Mouse (Mus musculus) urinary bladder, adult 18-20 months (tissue): Measurements from ENCODE around the gene Sf3a3.

Experiments used
- DNase-seq, 2 experiments: peaks; one replicate each; pipeline ENCODE4 v3.0.0; 2022; ENCODE audit warnings: low spot score in 2 of 2, mixed read lengths in 2 of 2

The Sf3a3 gene

DNA sequence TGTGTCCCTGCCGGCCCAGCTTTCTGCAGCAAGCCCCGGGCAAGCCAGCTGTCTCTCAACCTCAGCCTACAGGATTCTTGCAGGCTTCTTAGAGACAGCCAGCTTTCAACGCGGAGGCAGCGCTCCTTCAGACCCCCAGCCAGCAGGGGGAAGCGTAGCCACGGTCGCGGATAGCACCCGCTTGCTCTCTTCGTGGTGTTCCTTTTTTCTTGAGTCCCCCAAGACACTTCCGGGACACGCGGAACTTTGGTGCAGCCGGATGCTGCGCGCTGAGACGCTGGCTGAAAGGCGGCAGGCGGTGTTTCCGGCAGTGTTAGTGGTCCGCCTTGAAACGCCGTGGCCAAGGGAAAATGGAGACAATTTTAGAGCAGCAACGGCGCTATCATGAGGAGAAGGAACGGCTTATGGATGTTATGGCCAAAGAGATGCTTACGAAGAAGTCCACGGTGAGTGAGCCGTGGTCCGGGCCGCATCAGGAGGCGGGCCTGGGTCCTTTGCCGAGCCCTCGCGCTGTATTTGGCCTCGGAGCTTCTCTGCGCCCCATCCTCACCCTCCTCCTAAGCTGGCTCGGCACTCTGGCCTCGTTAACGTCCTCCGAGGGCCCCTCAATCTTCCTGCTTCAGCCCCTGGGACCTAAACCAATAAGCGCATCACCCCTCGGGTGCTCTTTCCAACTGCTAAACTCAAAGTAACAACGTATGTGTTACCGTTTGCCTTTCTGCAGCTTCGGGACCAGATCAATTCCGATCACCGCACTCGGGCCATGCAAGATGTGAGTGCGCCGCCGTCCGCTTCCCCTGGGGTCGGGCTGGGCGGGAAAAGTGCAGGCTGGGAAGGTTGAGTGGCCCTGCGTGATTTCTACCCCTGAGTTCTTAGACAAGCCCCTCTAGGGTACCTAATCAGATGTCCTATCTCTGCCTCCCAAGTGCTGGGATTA is at the start of gene Sf3a3:
Sf3a3 (plus strand) TSS at position 232 of the 937 bp plus-strand sequence.
- DNase-seq, result peak; percentile 92 to 94

DNA sequence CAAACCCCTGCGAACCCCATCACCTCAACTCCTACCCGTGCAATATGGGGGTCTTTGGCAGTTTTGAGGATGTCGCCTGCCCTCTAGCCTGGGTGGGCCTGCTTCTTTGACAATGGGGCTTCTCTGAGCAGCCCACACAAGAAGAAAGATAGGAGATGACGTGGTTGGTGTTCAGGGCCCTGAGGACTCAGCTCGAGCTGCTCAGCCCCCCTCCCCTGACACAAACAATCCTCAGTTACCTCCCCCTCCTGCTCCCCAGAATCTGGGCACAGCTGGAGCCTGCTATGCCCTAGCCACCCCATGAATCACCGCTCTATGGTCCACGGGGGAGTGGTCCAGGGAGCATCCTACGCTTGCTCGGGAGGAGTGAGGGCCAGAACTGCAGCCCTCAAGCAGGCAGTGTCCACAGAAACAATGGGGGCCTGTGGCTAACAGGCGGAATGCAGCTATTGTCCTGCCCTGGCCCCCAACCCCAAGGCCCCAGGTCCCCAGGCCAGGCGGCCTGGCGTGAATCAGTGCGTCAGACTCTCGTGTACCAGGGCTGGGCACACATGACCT is 47.0 kb upstream of the Sf3a3 start:
- DNase-seq, result no peak

DNA sequence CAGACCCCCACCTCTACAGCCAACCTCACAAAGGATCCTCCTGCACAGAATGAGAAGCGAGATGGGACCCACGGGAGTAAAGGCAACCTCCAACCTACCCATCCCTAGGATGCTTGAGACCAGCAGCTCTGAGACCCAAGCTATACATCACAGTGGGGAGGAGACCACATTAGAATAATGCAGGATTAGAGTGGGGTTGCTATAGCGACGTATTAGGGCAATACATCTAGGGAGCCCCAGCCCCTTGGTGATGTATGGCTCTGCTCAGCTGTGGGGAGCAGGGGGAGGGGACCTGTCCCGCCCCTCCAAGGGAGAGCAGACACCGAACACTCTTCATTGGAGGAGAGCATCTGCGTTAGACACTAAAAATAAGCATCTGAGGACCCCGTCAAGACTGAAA is 46.5 kb upstream of the Sf3a3 start:
- no peak for DNase-seq

DNA sequence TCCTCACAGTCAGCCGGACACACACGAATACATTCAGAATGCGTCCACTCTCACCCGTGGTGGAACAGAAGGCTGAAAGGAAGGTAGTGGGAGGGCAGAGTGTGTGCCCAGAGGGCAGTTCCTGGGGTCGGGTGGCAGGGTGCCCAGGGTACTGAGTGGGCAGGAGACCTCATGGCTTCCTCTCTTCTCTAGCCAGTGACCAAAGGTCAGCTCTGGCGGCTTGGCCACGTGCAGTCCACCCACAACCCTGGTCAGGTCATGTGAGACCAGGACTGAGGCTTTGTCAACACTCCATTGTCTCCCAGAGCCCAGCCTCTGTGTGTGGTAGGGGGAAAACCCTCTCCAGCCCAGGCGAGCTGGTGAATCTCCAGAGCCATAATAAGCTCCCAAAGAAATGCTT is 44.3 kb upstream of the Sf3a3 start:
- no peak for DNase-seq

DNA sequence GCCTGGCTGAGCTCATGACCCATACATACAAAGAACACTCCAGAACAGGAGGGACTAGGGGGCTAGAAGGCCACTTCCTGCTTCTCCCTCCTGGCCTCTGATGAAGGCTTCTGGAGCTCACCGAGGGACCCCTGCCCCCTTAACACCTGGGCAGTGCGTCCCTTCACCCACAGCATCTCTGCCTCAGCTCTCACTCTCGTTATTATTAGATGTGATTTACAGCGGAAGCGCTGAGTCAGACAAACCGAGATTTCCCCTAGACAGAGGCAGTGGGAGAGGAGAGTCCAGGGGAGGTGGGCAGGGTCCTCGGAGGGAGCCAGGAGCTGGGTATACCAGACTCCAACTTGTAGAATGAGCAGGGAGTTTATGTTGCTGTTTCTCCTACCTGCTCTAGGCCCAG is 43.0 kb upstream of the Sf3a3 start:
- DNase-seq, result no peak

DNA sequence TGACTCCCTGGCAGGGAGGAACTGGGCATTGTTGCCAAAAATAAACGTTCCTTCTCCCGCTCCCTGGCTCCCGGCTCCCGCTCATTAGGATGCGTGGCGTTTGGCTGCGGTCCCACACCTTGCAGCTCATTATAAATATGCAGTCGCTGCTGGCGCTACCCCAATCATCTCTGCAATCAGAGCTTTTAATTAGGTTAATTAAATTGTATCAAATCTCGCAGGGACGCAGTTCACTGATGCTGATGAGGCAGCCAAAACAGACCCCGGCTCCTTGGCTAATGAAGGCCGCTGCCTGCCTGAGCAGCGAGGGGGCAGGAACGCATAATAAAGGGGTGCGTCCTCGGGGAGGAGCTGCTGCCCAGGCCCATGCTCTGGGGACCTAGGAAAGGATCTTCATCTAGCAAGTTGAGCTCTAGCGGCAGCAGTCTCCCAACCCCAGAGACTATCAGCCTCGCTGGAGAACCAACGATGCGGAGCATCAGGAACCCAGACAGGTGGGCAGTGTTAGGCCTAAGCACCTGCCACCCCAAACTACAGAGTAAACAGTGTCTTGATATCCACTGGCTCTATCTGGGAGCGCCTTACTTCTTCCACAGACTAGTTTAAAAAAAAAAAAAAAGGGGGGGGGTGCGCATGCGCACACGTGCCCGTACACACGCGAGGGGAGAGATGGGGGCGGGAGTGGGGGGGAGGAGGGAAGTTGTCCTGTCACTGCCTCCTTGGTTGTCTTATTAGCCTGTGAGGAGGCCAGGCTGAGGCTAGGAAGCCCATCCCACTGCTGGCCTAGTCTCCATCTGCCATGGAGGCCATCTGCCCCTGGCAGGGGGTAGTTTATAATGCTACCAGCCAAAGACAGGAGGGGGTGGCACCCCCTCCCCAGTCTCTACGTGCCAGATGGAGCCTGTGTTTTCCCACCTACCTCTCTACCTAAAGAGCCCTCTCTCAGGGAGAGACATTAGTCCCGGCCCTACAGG is 41.9 kb upstream of the Sf3a3 start:
- no peak for DNase-seq

DNA sequence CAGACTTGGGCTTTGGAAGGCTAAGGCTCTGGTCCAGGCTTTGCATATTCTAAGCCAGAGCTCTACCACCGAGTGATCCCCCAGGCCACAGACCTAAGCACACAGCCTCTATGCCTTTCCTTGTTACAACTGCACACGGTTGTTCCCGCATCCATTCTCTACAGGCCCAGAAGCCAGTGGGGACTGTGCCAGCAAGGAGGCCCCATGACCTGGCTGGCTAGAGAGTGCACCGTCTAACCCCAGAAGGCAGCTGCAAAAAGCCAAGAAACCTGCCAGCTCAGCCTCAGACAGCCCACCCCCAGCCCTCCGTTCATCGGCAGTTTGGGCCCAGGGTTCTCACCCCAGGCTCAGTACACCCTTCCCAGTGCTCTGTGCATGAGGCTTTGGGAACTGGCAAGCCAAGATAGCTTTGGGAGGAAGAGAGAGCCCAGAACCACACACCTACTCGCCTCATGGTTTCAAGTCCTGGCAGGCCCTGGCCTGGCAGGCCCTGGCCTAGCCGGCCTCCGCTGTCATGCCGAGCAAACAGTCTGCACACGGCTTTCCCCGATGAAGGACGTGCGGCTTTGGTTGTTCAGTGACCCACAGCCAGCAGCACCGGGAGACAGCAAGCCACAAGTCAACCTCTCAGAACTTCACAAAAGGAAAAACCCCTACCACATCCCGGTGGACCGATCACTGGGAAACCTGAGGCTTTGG is 40.1 kb upstream of the Sf3a3 start:
- DNase-seq, result peak; percentile 28 to 52

DNA sequence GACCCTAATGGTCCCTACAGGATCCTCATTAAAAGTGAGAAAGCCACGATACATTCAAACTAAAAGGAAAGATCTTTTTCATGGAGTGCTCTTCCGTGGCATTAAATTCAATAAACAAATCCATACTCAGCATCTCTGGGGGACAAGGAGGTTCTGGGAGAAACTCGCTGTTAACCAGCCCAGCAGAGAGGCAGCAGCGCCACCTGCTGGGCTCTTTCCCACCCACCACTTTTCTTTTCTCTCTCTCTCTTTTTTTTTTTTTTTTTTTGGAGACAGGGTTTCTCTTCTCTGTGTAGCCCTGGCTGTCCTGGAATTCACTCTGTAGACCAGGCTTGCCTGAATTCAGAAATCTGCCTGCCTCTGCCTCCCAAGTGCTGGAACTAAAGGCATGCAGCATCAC is 39.5 kb upstream of the Sf3a3 start:
- no peak for DNase-seq

DNA sequence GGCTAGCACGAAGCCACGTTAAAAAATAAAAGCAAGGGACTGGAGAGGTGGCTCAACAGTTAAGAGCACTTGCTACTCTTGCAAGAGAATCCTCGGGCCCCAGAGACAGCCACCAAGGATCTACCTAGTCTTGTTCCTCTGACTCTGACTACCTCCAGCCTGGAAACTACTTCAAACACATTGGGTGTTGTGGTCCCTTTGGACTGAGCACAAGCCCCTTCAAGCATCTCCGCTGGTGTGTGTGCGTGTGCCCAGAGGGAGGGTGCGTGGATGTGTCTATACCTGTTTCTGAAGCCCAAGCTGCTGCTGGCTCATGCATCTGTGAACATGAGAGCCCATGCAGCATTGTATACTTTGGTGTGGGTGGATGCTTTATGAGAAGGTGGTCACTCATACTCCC is 38.6 kb upstream of the Sf3a3 start:
- no peak for DNase-seq

DNA sequence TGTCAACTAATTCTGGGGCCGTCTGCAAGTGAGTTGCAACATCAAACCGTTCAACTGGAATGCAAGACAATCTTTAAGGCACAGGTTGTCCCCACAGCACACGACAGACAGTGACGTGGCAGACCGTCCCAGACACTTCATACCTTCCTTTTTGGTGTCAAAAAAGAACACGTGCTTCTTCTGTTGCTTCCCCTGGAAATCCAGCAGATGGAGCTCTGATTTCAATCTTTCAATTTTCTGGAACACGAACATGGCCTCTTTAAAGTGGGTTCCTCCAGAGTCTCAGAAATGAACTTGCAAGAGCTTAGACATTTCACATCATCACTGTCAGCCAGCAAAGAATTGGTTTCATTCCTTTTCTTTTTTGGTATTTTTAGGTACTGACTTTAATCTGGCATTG is 32.3 kb upstream of the Sf3a3 start:
- DNase-seq, result no peak

DNA sequence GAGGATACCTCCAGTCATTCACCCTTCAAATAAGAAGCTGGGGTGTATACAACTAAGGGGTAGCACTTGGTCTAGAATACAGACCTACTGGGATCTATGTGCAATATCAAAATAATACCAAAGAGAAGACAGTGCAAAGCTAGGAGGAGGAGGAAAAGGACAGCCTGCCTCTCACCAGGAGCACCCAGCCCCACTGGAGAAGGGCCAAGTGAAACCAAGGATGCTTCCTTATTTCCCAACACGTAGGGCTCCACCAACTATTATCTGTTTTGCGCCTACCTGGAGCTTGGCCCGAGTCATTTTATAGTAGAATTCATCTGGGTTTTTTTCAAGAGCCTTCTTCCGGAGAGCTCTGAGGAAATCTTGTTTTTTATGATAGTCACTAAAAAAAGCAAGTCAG is 31.1 kb upstream of the Sf3a3 start:
- no peak for DNase-seq

DNA sequence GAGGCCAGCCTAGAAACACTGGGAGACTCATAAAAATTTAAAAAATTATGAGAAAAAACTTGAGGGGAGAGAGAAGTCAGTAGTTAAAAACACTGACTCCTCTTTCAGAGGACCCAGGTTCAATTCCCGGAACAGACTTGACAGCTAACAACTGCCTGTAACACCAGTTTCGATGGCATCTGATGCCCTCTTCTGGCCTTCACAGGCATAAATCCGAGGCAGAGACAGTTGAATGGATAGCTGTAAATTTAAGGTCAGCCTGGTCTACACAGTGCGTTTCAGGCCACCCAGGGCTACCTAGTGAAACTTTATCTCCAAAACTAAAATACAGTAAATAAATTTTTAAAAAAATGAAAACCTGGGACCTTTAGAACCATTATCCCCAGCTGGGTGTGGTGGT is 29.6 kb upstream of the Sf3a3 start:
- no peak for DNase-seq

DNA sequence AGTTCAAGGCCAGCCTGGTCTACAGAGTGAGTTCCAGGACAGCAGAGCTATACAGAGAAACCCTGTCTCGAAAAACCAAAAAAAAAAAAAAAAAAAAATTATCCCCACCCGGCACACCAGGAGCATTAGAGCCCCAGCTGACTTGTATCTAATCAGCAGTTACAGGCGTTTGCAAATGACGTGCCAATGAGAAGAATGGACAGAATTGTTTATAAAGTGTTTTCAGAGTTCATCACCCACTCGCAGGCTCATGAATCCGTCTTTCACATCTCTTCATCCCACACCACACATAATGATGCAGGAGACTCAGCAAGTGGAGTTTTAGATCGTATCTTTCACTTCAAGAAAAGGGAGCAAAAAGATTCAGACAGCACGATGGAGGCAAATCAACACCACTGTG is 29.1 kb upstream of the Sf3a3 start:
- no peak for DNase-seq

DNA sequence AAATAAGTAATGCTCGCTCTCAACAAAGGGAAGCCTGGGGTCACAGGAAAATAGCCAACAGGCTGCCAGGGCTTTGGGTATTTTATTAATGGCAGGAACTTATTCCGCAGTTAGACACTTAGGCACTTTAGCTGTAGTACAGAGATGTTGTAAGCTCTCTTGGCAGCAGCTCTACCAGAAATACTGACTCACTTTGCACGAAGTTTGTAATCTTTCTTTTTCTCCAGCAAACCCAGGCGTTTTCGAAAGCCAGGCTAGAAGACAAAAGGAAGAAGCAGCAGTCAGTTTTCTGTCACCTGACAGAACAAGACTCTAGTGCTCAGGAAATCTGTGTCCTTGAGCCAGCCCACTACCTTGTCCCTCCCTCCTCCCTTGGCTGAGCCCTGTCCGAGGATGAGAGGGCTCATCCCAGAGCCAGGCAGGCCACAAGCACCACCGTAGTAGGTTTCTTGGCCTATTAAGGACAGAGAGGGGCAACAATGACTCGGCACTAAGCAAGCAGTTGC is 28.6 kb upstream of the Sf3a3 start:
- no peak for DNase-seq

DNA sequence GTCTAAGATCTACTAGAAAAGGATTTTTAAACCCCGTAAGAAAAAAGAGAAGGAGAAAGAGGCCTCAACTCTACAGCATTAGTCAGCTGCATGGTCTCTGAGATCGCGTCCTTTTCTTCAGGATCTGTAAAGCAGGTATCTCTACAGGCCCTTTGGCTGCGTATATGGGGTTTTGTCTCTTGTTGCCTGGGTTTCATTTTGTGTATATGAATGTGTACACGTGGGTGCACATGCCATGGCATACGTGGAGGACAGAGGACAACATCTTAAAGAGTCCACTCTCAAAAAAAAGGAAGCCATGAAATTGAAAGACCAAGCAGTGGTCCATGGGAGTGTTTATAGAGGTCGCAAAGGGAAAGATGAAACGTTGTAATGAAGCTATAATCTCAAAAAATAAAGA is 23.1 kb upstream of the Sf3a3 start:
- DNase-seq, result no peak

DNA sequence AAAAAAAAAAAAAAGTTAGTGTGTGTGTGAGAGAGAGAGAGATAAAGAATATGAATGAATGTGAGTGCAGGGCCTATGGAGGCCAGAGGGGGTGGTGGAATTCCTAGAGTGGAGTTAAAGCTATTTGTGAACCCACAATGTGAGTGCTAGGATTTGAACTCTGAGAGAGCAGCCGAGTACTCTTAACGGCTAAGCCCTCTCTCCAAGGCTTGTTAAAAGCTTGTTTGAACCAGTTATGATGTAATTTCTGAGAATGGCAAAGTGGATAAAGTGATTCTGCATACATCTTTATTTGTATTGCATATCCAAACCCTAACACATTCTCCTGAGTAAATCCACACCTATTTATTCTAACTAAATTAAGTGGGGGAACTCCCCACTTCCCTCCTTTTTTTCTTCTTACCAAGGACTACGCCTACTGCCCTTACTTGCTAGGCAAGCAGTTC is 22.1 kb upstream of the Sf3a3 start:
- no peak for DNase-seq

DNA sequence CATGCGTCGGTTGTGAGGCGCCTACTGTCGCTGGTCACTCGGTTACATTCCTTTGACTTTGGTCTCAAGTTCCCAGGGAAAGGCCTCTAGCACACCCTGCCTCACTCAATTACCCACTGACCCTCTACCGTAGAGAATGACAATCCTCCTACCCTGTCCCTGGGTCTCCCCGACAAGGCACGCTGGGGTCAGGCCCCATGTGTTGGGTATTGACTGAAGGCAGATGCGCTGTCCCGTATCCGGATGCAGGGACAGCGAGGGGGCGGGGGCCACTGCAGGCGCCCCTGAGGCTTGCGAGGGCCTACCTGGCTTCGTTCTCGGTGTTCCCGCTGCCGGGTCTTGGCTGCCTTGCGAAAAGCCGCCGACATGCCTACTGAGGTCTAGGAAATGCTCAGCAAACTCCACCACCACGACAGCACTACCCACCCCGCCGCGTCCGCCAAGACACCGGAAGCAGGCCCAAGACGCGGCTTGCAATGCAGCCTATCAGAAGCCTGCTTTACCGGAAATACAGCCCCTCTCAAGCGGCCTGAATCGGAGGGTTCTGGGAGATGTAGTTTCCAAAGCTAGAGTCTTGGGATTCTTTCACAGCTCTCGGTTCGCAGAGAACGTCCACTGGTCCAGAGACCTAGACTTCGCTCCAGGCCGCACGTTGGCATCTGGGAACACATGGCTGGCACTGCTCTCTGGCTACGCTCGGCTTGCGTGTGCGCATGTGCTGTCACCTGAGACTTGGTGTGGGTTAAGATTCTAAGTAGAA is 21.3 kb upstream of the Sf3a3 start, which contains the start of gene Utp11:
Utp11 (minus strand) TSS at position 466 of the 760 bp plus-strand sequence.
- DNase-seq, result peak; percentile 78 to 81

DNA sequence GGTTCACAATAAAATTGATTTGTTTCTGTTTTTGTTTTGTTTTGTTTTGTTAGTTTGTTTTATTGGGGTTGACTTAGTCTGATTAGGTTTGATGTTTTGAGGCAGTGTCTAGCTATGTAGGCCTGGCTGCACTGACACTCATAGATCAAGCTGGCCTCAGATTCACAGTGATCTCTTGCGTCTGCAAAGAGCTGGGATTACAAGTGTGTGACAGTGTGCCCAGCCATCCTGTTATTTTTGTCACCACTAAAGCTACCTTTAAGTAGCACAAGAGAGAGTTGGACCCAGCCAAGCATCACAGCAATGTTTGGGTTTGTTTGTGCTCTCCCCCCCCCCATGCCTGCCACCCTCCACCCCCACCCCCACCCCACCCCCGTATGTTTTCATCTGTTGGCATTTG is 20.0 kb upstream of the Sf3a3 start:
- DNase-seq, result no peak

DNA sequence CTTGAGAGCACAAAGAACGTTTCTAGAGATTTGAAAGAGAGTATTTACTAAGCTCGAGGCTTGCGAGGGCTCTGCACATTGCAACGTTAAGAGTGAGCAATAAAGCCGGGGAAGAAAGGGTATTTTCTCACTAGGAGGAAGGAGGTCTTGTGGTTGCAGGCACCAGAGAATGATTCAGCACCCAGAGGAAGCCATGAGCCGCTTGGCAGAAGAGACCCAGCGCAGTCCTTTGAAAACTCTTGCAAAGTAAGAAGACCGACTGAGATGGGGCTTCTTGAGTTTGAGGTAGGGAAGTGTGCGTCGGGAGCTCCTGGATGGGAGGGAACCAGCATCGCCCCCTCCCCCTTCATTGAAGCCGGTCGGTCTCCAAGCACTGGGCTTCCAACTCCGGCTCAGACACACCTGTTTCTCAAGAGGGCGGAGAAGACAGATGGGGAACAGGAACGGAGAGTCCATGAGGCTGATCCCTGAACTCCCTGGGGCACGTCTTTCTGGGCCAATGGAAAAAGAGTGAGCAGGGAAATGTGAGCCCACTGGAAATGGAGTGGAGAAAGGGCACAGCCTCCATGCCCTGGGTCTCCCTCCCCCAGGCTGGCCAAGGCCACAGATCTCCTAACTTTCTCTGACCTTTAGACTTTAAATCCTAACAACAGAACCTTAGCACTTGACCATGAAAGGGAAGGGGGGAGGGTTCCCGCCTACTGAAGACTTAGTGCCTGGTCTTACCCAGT is 18.6 kb upstream of the Sf3a3 start:
- DNase-seq, result no peak

DNA sequence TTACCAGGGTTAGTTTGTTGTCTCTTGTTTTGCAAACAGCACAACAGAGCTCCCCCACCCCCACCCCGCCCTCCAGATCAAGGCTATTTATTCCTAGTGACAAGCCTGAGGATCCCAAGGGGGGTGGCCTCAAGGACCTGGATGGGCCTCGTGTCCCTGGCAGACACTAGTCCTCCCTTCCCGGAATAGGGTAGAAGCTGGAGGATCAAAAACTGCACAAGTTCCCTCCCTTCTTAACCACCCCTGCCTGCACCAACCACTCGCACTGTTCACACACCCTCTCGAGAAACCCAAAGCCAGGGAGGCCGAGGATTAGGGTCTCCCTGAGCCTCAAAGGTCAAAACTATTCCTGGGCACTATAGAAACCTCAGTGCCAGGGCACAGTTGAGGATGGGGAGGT is 14.8 kb upstream of the Sf3a3 start:
- DNase-seq, result no peak
